Mouse (Mus musculus) embryonic facial prominence, embryonic 13.5 days (tissue): ENCODE data around the gene Rtkn2. TPM values are rescaled to one million over a fixed set of nuclear protein-coding genes. Genes with fewer than 3 reads are reported as not detected.

Source experiments
- ATAC-seq: fragments of 200-750 bp; cut with Nextera tagmentation; 2 replicates; pipeline ENCODE4 v1.8.0; 2017; ENCODE audit warnings: low read depth; ENCODE audit not compliant: insufficient number of reproducible peaks, insufficient read depth, low FRiP score, low TSS enrichment
- H3K27ac ChIP-seq: fragments of 300-500 bp; sonication (generic); 2 replicates; pipeline ENCODE4 v1.5.1; 2015; ENCODE audit warnings: moderate library complexity, mild to moderate bottlenecking, inconsistent platforms
- H3K27me3 ChIP-seq: fragments of 300-500 bp; sonication (generic); 2 replicates; pipeline ENCODE4 v1.6.1; 2015; ENCODE audit warnings: mild to moderate bottlenecking, inconsistent platforms
- H3K36me3 ChIP-seq: fragments of 300-500 bp; sonication (generic); 2 replicates; pipeline ENCODE4 v1.6.1; 2015; ENCODE audit warnings: mild to moderate bottlenecking, inconsistent platforms
- H3K4me1 ChIP-seq: fragments of 300-500 bp; sonication (generic); 2 replicates; pipeline ENCODE4 v1.6.1; 2015; ENCODE audit warnings: inconsistent platforms
- H3K4me2 ChIP-seq: fragments of 300-500 bp; sonication (generic); 2 replicates; pipeline ENCODE4 v1.6.1; 2015; ENCODE audit warnings: moderate library complexity, mild to moderate bottlenecking, inconsistent platforms
- H3K4me3 ChIP-seq: fragments of 300-500 bp; sonication (generic); 2 replicates; pipeline ENCODE4 v1.5.1; 2015; ENCODE audit warnings: mild to moderate bottlenecking, inconsistent platforms
- H3K9ac ChIP-seq: fragments of 300-500 bp; sonication (generic); 2 replicates; pipeline ENCODE4 v1.6.1; 2015; ENCODE audit warnings: mild to moderate bottlenecking, inconsistent platforms
- H3K9me3 ChIP-seq: fragments of 300-500 bp; sonication (generic); 2 replicates; pipeline ENCODE4 v1.6.1; 2016; ENCODE audit warnings: inconsistent platforms
- WGBS: fragments of 180-500 bp; shearing (Covaris S2); methylation state at CpG from one replicate; pipeline ENCODE4 v1.1.7; 2015; ENCODE audit warnings: mixed read lengths; 5-methylcytosine and 5-hydroxymethylcytosine counted together
- polyA plus RNA-seq: library from polyadenylated mRNA; unstranded; fragments of >200 nt; fragmentation: Nextera tagmentation; extraction: Ambion mirVana; gene quantifications from 2 replicates; pipeline ENCODE4 v1.2.1, GENCODE M21; 2015

The Rtkn2 gene
- polyA plus RNA-seq, 1 experiment from 2014 or later = 9.8 TPM

GRCm38 (mm10) chr10:67998116-67998635, 18.8 kb downstream of the Rtkn2 start:
- Histone ChIP-seq H3K9ac (no peak overlapping the region), H3K4me2 (no peak overlapping the region), H3K27me3 (no peaks in the 10 kb centered on the region), H3K36me3 (no peaks in the 10 kb centered on the region), H3K4me1 (peaks cover 8% of the 10 kb centered on the region), H3K4me3 (no peak overlapping the region), H3K27ac (no peak overlapping the region), H3K9me3 (no peaks in the 10 kb centered on the region)
- no peak for ATAC-seq
- WGBS = 32% methylated on average over 13 of the region's 13 CpGs

- H3K27me3 ChIP-seq = no peaks in the 10 kb centered on the region
- no peak overlapping the region for H3K4me2 ChIP-seq
- H3K27ac ChIP-seq = no peak overlapping the region
- H3K9ac ChIP-seq = no peak overlapping the region
- H3K9me3 ChIP-seq = no peaks in the 10 kb centered on the region
- peaks cover 15% of the 10 kb centered on the region for H3K4me1 ChIP-seq
- WGBS = 81% methylated on average over 10 of the region's 10 CpGs
- ATAC-seq = no peak
- no peaks in the 10 kb centered on the region for H3K36me3 ChIP-seq
- H3K4me3 ChIP-seq = no peak overlapping the region
These were observed 19.8 kb downstream of the Rtkn2 start for GRCm38 (mm10) chr10:67999170-67999569.

- no peak for ATAC-seq
- WGBS = 89% methylated on average over 6 of the region's 6 CpGs
- H3K36me3 ChIP-seq = no peaks in the 10 kb centered on the region
- no peak overlapping the region for H3K27ac ChIP-seq
- H3K27me3 ChIP-seq = no peaks in the 10 kb centered on the region
- no peak overlapping the region for H3K9ac ChIP-seq
- peaks cover 31% of the 10 kb centered on the region for H3K4me1 ChIP-seq
- no peak overlapping the region for H3K4me3 ChIP-seq
- H3K9me3 ChIP-seq = no peaks in the 10 kb centered on the region
- no peak overlapping the region for H3K4me2 ChIP-seq
These were observed 22.1 kb downstream of the Rtkn2 start for GRCm38 (mm10) chr10:68001456-68001855.

- no peak for ATAC-seq
- Histone ChIP-seq H3K4me1 (peaks cover 29% of the 10 kb centered on the region), H3K27ac (peak overlapping the region; percentile 56; the same call in 1 of the 2 replicates), H3K27me3 (no peaks in the 10 kb centered on the region), H3K4me2 (0 out of 2 replicates have a peak overlapping the region, but pooled peaks have one; percentile 3), H3K36me3 (no peaks in the 10 kb centered on the region), H3K4me3 (no peak overlapping the region), H3K9ac (no peak overlapping the region), H3K9me3 (no peaks in the 10 kb centered on the region)
- WGBS = 55% methylated on average over 18 of the region's 18 CpGs
These were observed 24.5 kb downstream of the Rtkn2 start for GRCm38 (mm10) chr10:68003651-68004422.

GRCm38 (mm10) chr10:68005404-68005803, 26.0 kb downstream of the Rtkn2 start:
- Histone ChIP-seq H3K36me3 (no peaks in the 10 kb centered on the region), H3K4me2 (no peak overlapping the region)
- WGBS = 75% methylated on average over 17 of the region's 17 CpGs

GRCm38 (mm10) chr10:68006491-68006890, 27.1 kb downstream of the Rtkn2 start:
- ATAC-seq = no peak

More at GRCm38 (mm10) chr10:68005404-68005803, 26.0 kb downstream of the Rtkn2 start:
- no peak for ATAC-seq
- Histone ChIP-seq H3K27ac (peak overlapping the region; percentile 44), H3K27me3 (no peaks in the 10 kb centered on the region), H3K4me3 (no peak overlapping the region), H3K9me3 (no peaks in the 10 kb centered on the region), H3K4me1 (peaks cover 32% of the 10 kb centered on the region), H3K9ac (no peak overlapping the region)

GRCm38 (mm10) chr10:68007103-68007502, 27.7 kb downstream of the Rtkn2 start:
- no peak overlapping the region for H3K4me2 ChIP-seq
- peaks cover 13% of the 10 kb centered on the region for H3K36me3 ChIP-seq
- no peak overlapping the region for H3K4me3 ChIP-seq
- no peaks in the 10 kb centered on the region for H3K27me3 ChIP-seq
- H3K27ac ChIP-seq = no peak overlapping the region
- 0 out of 2 replicates have a peak, but pooled peaks cover 3% of the 10 kb centered on the region for H3K9me3 ChIP-seq
- ATAC-seq = no peak
- H3K9ac ChIP-seq = no peak overlapping the region
- peaks cover 32% of the 10 kb centered on the region for H3K4me1 ChIP-seq
- WGBS = 96% methylated on average over 6 of the region's 6 CpGs

More at GRCm38 (mm10) chr10:68006491-68006890, 27.1 kb downstream of the Rtkn2 start:
- 70% methylated on average over 11 of the region's 11 CpGs for WGBS
- no peak overlapping the region for H3K27ac ChIP-seq
- H3K9ac ChIP-seq = no peak overlapping the region
- no peaks in the 10 kb centered on the region for H3K27me3 ChIP-seq
- no peak overlapping the region for H3K4me3 ChIP-seq
- no peak overlapping the region for H3K4me2 ChIP-seq
- peaks cover 32% of the 10 kb centered on the region for H3K4me1 ChIP-seq
- H3K36me3 ChIP-seq = peaks cover 8% of the 10 kb centered on the region
- H3K9me3 ChIP-seq = 0 out of 2 replicates have a peak, but pooled peaks cover 3% of the 10 kb centered on the region

- no peak for ATAC-seq
- 0 out of 2 replicates have a peak, but pooled peaks cover 3% of the 10 kb centered on the region for H3K9me3 ChIP-seq
- H3K27ac ChIP-seq = no peak overlapping the region
- peaks cover 32% of the 10 kb centered on the region for H3K4me1 ChIP-seq
- no peak overlapping the region for H3K4me2 ChIP-seq
- H3K36me3 ChIP-seq = peaks cover 13% of the 10 kb centered on the region
- no peak overlapping the region for H3K9ac ChIP-seq
- 70% methylated on average over 13 of the region's 13 CpGs for WGBS
- no peaks in the 10 kb centered on the region for H3K27me3 ChIP-seq
- H3K4me3 ChIP-seq = no peak overlapping the region
These were observed 29.0 kb downstream of the Rtkn2 start for GRCm38 (mm10) chr10:68008198-68008955.

- Histone ChIP-seq H3K9me3 (0 out of 2 replicates have a peak, but pooled peaks cover 3% of the 10 kb centered on the region), H3K4me3 (no peak overlapping the region), H3K36me3 (peaks cover 13% of the 10 kb centered on the region), H3K4me2 (no peak overlapping the region), H3K9ac (no peak overlapping the region), H3K27me3 (no peaks in the 10 kb centered on the region), H3K4me1 (peaks cover 24% of the 10 kb centered on the region), H3K27ac (no peak overlapping the region)
- no peak for ATAC-seq
- WGBS = 74% methylated on average over 9 of the region's 9 CpGs
These were observed 29.9 kb downstream of the Rtkn2 start for GRCm38 (mm10) chr10:68009301-68009700.

- Histone ChIP-seq H3K4me2 (no peak overlapping the region), H3K4me3 (no peak overlapping the region), H3K4me1 (peaks cover 20% of the 10 kb centered on the region), H3K9ac (no peak overlapping the region), H3K9me3 (0 out of 2 replicates have a peak, but pooled peaks cover 3% of the 10 kb centered on the region), H3K27ac (no peak overlapping the region), H3K36me3 (peaks cover 13% of the 10 kb centered on the region), H3K27me3 (no peaks in the 10 kb centered on the region)
- 96% methylated on average over 7 of the region's 7 CpGs for WGBS
- ATAC-seq = no peak
These were observed 30.5 kb downstream of the Rtkn2 start for GRCm38 (mm10) chr10:68009867-68010266.

- ATAC-seq = no peak
- no peaks in the 10 kb centered on the region for H3K27me3 ChIP-seq
- 87% methylated on average over 2 of the region's 2 CpGs for WGBS
- H3K4me2 ChIP-seq = no peak overlapping the region
- 0 out of 2 replicates have a peak, but pooled peaks cover 3% of the 10 kb centered on the region for H3K9me3 ChIP-seq
- H3K9ac ChIP-seq = no peak overlapping the region
- peaks cover 13% of the 10 kb centered on the region for H3K36me3 ChIP-seq
- no peak overlapping the region for H3K27ac ChIP-seq
- H3K4me1 ChIP-seq = peaks cover 9% of the 10 kb centered on the region; the same call in 1 of the 2 replicates
- no peak overlapping the region for H3K4me3 ChIP-seq
These were observed 33.8 kb downstream of the Rtkn2 start for GRCm38 (mm10) chr10:68013137-68013536.
